Mouse (Mus musculus): ENCODE data around the gene Nudt22. TPM values are rescaled to one million over a fixed set of nuclear protein-coding genes. Genes with fewer than 3 reads are reported as not detected.
"Not testable (repeated sequence)": the region's sequence is repeated elsewhere in the genome, so short reads cannot be mapped to it uniquely, and the experiment has no call there.

Gene Nudt22
- total and polyA plus RNA-seq, 2 experiments from 2014 or later: 19.7 to 20.8 TPM

- H3K27me3 ChIP-seq (ENCODE audit: insufficient read depth, low read length): no peaks in the 10 kb centered on the region
- H3K9ac ChIP-seq (replicated peaks; ENCODE audit: low read length): no peak overlapping the region
- no peaks in the 10 kb centered on the region for H3K9me3 ChIP-seq (ENCODE audit: low read length)
- H3K4me1 ChIP-seq (ENCODE audit: insufficient read depth, low read length): peaks cover 18% of the 10 kb centered on the region
- peaks cover 4% of the 10 kb centered on the region; the same call in 1 of the 2 replicates for H3K36me3 ChIP-seq (ENCODE audit: insufficient read depth, low read length)
- DNase-seq (ENCODE audit: low spot score) (no peak), ATAC-seq (no peak)
- TF ChIP-seq CTCF (IDR thresholded peaks at IDR 0.05; ENCODE audit: low read depth): no peak
- H3K27ac ChIP-seq: no peak overlapping the region
- H3K4me3 ChIP-seq (ENCODE audit: low read length): no peak overlapping the region
- no peak overlapping the region for H3K4me2 ChIP-seq (ENCODE audit: low read depth, low read length)
- 83% methylated on average over 9 of the region's 9 CpGs for WGBS
Observed at GRCm38 (mm10) chr19:6997721-6998290, 1.9 kb upstream of the Nudt22 start.

- 0 out of 2 replicates have a peak, but pooled peaks have one; percentile 10 for TF ChIP-seq CTCF (IDR thresholded peaks at IDR 0.05; ENCODE audit: low read depth)
- Histone ChIP-seq H3K4me1 (ENCODE audit: insufficient read depth, low read length) (peaks cover 18% of the 10 kb centered on the region), H3K36me3 (ENCODE audit: insufficient read depth, low read length) (peaks cover 4% of the 10 kb centered on the region; the same call in 1 of the 2 replicates), H3K27ac (peak overlapping the region; percentile 54; the same call in 1 of the 2 replicates), H3K9me3 (ENCODE audit: low read length) (no peaks in the 10 kb centered on the region), H3K4me3 (ENCODE audit: low read length) (peak overlapping the region; percentile 63), H3K4me2 (ENCODE audit: low read depth, low read length) (peak overlapping the region; percentile 91), H3K9ac (replicated peaks; ENCODE audit: low read length) (peak overlapping the region; percentile 70), H3K27me3 (ENCODE audit: insufficient read depth, low read length) (no peaks in the 10 kb centered on the region)
- ATAC-seq (no peak), DNase-seq (ENCODE audit: low spot score) (peak; percentile 13)
- 50% methylated on average over 20 of the region's 21 CpGs for WGBS
Observed at GRCm38 (mm10) chr19:6995255-6995991, 494 bp downstream of the Nudt22 start.

- ATAC-seq: no peak
- TF ChIP-seq CTCF (IDR thresholded peaks at IDR 0.05; ENCODE audit: low read depth): no peak
- H3K4me3 ChIP-seq (ENCODE audit: low read length): no peak overlapping the region
- H3K4me1 ChIP-seq (ENCODE audit: insufficient read depth, low read length): peaks cover 18% of the 10 kb centered on the region
- H3K9ac ChIP-seq (replicated peaks; ENCODE audit: low read length): no peak overlapping the region
- no peaks in the 10 kb centered on the region for H3K27me3 ChIP-seq (ENCODE audit: insufficient read depth, low read length)
- H3K4me2 ChIP-seq (ENCODE audit: low read depth, low read length): no peak overlapping the region
- no peaks in the 10 kb centered on the region for H3K9me3 ChIP-seq (ENCODE audit: low read length)
- WGBS: 82% methylated on average over 8 of the region's 8 CpGs
- no peak for DNase-seq (ENCODE audit: low spot score)
- H3K27ac ChIP-seq: no peak overlapping the region
- H3K36me3 ChIP-seq (ENCODE audit: insufficient read depth, low read length): peaks cover 4% of the 10 kb centered on the region; the same call in 1 of the 2 replicates
Observed at GRCm38 (mm10) chr19:6994489-6994888, 1.4 kb downstream of the Nudt22 start.

- H3K4me1 ChIP-seq (ENCODE audit: insufficient read depth, low read length): peaks cover 18% of the 10 kb centered on the region
- DNase-seq (ENCODE audit: low spot score): no peak
- H3K4me2 ChIP-seq (ENCODE audit: low read depth, low read length): no peak overlapping the region
- no peaks in the 10 kb centered on the region for H3K9me3 ChIP-seq (ENCODE audit: low read length)
- H3K36me3 ChIP-seq (ENCODE audit: insufficient read depth, low read length): peaks cover 1% of the 10 kb centered on the region; the same call in 1 of the 2 replicates
- TF ChIP-seq CTCF (IDR thresholded peaks at IDR 0.05; ENCODE audit: low read depth): no peak
- H3K4me3 ChIP-seq (ENCODE audit: low read length): no peak overlapping the region
- no peak overlapping the region for H3K9ac ChIP-seq (replicated peaks; ENCODE audit: low read length)
- H3K27me3 ChIP-seq (ENCODE audit: insufficient read depth, low read length): no peaks in the 10 kb centered on the region
- no peak for ATAC-seq
- H3K27ac ChIP-seq: no peak overlapping the region
- WGBS: 88% methylated on average over 8 of the region's 8 CpGs
Observed at GRCm38 (mm10) chr19:6994002-6994401, 1.9 kb downstream of the Nudt22 start.

GRCm38 (mm10) chr19:6993011-6993770 is 2.7 kb downstream of the Nudt22 start:
- Histone ChIP-seq H3K9ac (replicated peaks; ENCODE audit: low read length) (peak overlapping the region; percentile 56; the same call in 1 of the 2 replicates), H3K4me2 (ENCODE audit: low read depth, low read length) (peak overlapping the region; percentile 78), H3K4me3 (ENCODE audit: low read length) (peak overlapping the region; percentile 54), H3K27ac (peak overlapping the region; percentile 3; the same call in 1 of the 2 replicates), H3K27me3 (ENCODE audit: insufficient read depth, low read length) (no peaks in the 10 kb centered on the region), H3K36me3 (ENCODE audit: insufficient read depth, low read length) (no peaks in the 10 kb centered on the region), H3K4me1 (ENCODE audit: insufficient read depth, low read length) (peaks cover 18% of the 10 kb centered on the region), H3K9me3 (ENCODE audit: low read length) (no peaks in the 10 kb centered on the region)
- no peak for ATAC-seq
- DNase-seq (ENCODE audit: low spot score): no peak
- WGBS: 66% methylated on average over 14 of the region's 14 CpGs
- TF ChIP-seq CTCF (IDR thresholded peaks at IDR 0.05; ENCODE audit: low read depth): peak; percentile 20

GRCm38 (mm10) chr19:6992011-6992858 is 3.7 kb downstream of the Nudt22 start, which contains the start of gene Dnajc4:
Gene Dnajc4 (minus strand): TSS chr19:6992572.
- peak within 1 kb of the TSS; percentile 78 for H3K4me2 ChIP-seq (ENCODE audit: low read depth, low read length)
- peak within 1 kb of the TSS; percentile 54 for H3K4me3 ChIP-seq (ENCODE audit: low read length)
- peak; percentile 28; the same call in 1 of the 2 replicates for TF ChIP-seq CTCF (IDR thresholded peaks at IDR 0.05; ENCODE audit: low read depth)
- peak within 1 kb of the TSS; percentile 56 for H3K9ac ChIP-seq (replicated peaks; ENCODE audit: low read length)
- no peaks in the 10 kb centered on the region for H3K9me3 ChIP-seq (ENCODE audit: low read length)
- ATAC-seq (peak; percentile 95), DNase-seq (ENCODE audit: low spot score) (peak; percentile 97)
- no peaks in the 10 kb centered on the region for H3K36me3 ChIP-seq (ENCODE audit: insufficient read depth, low read length)
- H3K4me1 ChIP-seq (ENCODE audit: insufficient read depth, low read length): peaks cover 18% of the 10 kb centered on the region
- H3K27me3 ChIP-seq (ENCODE audit: insufficient read depth, low read length): no peaks in the 10 kb centered on the region
- H3K27ac ChIP-seq: peak within 1 kb of the TSS; percentile 49
- 1% methylated on average over 37 of the region's 37 CpGs for WGBS

- DNase-seq (ENCODE audit: low spot score); H3K36me3 ChIP-seq (ENCODE audit: insufficient read depth, low read length); H3K9me3 ChIP-seq (ENCODE audit: low read length); H3K4me3 ChIP-seq (ENCODE audit: low read length); H3K27me3 ChIP-seq (ENCODE audit: insufficient read depth, low read length); H3K27ac ChIP-seq; ATAC-seq; H3K9ac ChIP-seq (replicated peaks; ENCODE audit: low read length); H3K4me2 ChIP-seq (ENCODE audit: low read depth, low read length): not testable (repeated sequence)
- 92% methylated on average over 6 of the region's 6 CpGs for WGBS
- H3K4me1 ChIP-seq (ENCODE audit: insufficient read depth, low read length): peaks cover 11% of the 10 kb centered on the region; the same call in 1 of the 2 replicates
Observed at GRCm38 (mm10) chr19:6991166-6991565, 4.8 kb downstream of the Nudt22 start.

Data from hindbrain, postnatal 0 days (tissue).